Mouse (Mus musculus) olfactory bulb, adult 2 months (tissue): Measurements from ENCODE around the gene 1190002N15Rik. TPM values are rescaled to one million over a fixed set of nuclear protein-coding genes. Genes with fewer than 3 reads are reported as not detected.

Experiments used
- H3K27ac ChIP-seq: fragments of 200-500 bp; 2 replicates; pipeline ENCODE4 v1.5.1; 2012; ENCODE audit warnings: low read depth, low read length; ENCODE audit not compliant: insufficient read depth
- H3K4me1 ChIP-seq: fragments of 200-500 bp; 2 replicates; pipeline ENCODE4 v1.6.1; 2012; ENCODE audit warnings: low read length; ENCODE audit not compliant: control insufficient read depth, insufficient read depth
- H3K4me3 ChIP-seq: fragments of 200-500 bp; 2 replicates; pipeline ENCODE4 v1.5.1; 2012; ENCODE audit warnings: mild to moderate bottlenecking, low read depth, low read length, moderate library complexity; ENCODE audit not compliant: insufficient read depth
- CTCF ChIP-seq: fragments of 200-500 bp; IDR thresholded peaks from 2 replicates; pipeline ENCODE4 v1.5.1; 2012; ENCODE audit warnings: low read depth, mild to moderate bottlenecking, low read length, moderate library complexity; ENCODE audit not compliant: insufficient read depth
- POLR2A ChIP-seq: fragments of 200-500 bp; IDR thresholded peaks from 2 replicates; pipeline ENCODE4 v1.6.1; 2012; ENCODE audit warnings: mild to moderate bottlenecking, low read depth, low read length, moderate library complexity; ENCODE audit not compliant: insufficient read depth
- WGBS: fragments of 180-500 bp; shearing (Covaris S2); methylation state at CpG from one replicate; pipeline ENCODE4 v1.1.7; 2018; 5-methylcytosine and 5-hydroxymethylcytosine counted together
- polyA plus RNA-seq: library from polyadenylated mRNA; stranded (reverse); fragments of >200 nt; gene quantifications from 2 replicates; pipeline ENCODE4 v1.2.4, GENCODE M21; 2012; ENCODE audit warnings: low replicate concordance; ENCODE audit not compliant: missing spikeins, insufficient read depth, insufficient read length

The 1190002N15Rik gene
- not detected in 2 replicates for polyA plus RNA-seq

- no peak for TF ChIP-seq CTCF
- TF ChIP-seq POLR2A: peak; percentile 78
- Histone ChIP-seq H3K4me3 (peak within 1 kb of the TSS; percentile 64), H3K4me1 (0 out of 2 replicates have a peak, but pooled peaks cover 2% of the 10 kb centered on the region), H3K27ac (peak within 1 kb of the TSS; percentile 95)
- WGBS: under 1% methylated on average over 102 of the region's 104 CpGs
Observed at GRCm38 (mm10) chr9:94537970-94538822, at the start of gene 1190002N15Rik. Gene 1190002N15Rik (minus strand): TSS chr9:94538081.

GRCm38 (mm10) chr9:94582309-94582708, 44.4 kb upstream of the 1190002N15Rik start:
- Histone ChIP-seq H3K4me1 (peaks cover 2% of the 10 kb centered on the region; the same call in 1 of the 2 replicates), H3K4me3 (no peak overlapping the region), H3K27ac (peak overlapping the region; percentile 57; the same call in 1 of the 2 replicates)
- WGBS: 15% methylated on average over 8 of the region's 8 CpGs
- TF ChIP-seq POLR2A (no peak), CTCF (no peak)

GRCm38 (mm10) chr9:94581661-94582060, 43.8 kb upstream of the 1190002N15Rik start:
- H3K4me1 ChIP-seq: peaks cover 2% of the 10 kb centered on the region; the same call in 1 of the 2 replicates
- H3K27ac ChIP-seq: no peak overlapping the region
- TF ChIP-seq POLR2A (no peak), CTCF (no peak)
- H3K4me3 ChIP-seq: no peak overlapping the region
- WGBS: 77% methylated on average over 4 of the region's 4 CpGs

- TF ChIP-seq POLR2A (no peak), CTCF (no peak)
- 0 out of 2 replicates have a peak overlapping the region, but pooled peaks have one; percentile 8 for H3K27ac ChIP-seq
- no peak overlapping the region for H3K4me3 ChIP-seq
- peaks cover 2% of the 10 kb centered on the region; the same call in 1 of the 2 replicates for H3K4me1 ChIP-seq
- WGBS: 32% methylated on average over 3 of the region's 3 CpGs
Observed at GRCm38 (mm10) chr9:94580071-94580737, 42.3 kb upstream of the 1190002N15Rik start.

DNA sequence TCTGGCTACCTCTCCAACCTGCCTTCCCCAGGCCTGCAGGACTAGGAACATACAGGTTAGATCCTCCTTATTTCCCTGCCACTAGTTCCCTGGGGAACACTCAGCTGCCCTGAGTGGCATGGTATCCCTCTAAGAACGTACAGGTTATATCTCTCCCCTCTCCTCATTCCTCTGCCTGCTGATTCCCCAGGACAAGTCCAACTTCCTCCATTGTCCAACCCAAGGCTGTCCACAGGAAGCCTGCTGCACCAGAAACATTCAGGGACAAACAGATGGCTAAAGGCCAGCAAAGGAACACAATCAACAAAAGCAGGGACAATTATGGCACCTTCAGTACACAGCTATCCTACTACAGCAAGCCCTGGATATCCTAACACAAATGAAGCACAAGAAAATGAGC, 33.9 kb upstream of the 1190002N15Rik start:
- Histone ChIP-seq H3K4me3 (no peak overlapping the region), H3K4me1 (no peaks in the 10 kb centered on the region), H3K27ac (no peak overlapping the region)
- WGBS: 89% methylated on average over 1 of the region's 1 CpGs
- TF ChIP-seq CTCF (no peak), POLR2A (no peak)

DNA sequence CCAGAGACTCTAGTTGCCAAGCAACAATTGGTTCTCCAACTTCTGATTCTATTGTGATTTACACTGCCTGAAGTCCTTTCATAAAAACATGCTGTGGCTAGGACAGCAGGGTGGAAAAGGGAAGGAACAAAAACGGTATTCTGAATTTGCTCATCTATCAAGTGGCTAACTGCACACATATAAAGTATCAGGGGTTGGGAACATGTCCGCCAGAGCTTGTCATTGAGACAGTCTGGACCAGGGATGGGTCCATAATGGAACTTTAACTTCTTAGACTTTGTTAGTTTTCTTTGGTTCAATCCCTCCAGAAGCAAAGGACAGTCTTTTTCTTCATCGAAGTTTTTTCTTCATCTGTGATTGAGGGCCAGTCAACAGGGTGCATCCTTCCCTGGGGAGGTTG, 30.5 kb upstream of the 1190002N15Rik start:
- TF ChIP-seq CTCF (no peak), POLR2A (no peak)
- no peak overlapping the region for H3K4me3 ChIP-seq
- 78% methylated on average over 3 of the region's 3 CpGs for WGBS
- no peak overlapping the region for H3K27ac ChIP-seq
- H3K4me1 ChIP-seq: no peaks in the 10 kb centered on the region

DNA sequence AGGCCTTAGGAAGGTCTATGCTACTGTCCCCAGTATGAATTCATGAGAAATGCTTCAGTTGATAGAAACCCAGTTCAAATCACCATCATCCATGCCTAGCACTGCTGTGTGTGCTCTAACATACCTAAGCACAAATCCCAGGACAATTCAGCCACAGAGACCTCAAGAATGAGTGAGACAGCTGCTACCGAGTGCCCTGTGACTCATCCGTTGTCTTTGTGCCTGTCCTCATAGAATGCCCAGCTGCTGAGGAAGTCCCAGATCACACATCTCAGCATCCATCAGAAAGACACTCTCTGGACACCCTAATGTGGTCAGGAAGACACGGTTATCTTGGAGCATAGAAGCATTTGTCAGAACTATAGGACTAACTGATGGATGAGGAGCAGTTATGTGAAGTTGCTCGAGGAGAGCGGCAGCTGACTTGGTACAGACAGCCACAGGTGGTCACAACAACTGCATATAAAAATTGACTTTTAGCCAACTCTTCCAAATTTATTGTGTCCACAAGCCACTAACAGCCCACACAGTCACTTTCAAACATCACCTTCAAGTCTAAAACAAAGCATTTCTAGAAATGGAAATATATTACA, 29.9 kb upstream of the 1190002N15Rik start:
- H3K27ac ChIP-seq: no peak overlapping the region
- 83% methylated on average over 5 of the region's 5 CpGs for WGBS
- no peaks in the 10 kb centered on the region for H3K4me1 ChIP-seq
- no peak for TF ChIP-seq CTCF
- no peak for TF ChIP-seq POLR2A
- no peak overlapping the region for H3K4me3 ChIP-seq

GRCm38 (mm10) chr9:94556776-94557514, 19.1 kb upstream of the 1190002N15Rik start:
- TF ChIP-seq POLR2A (no peak), CTCF (no peak)
- 86% methylated on average over 6 of the region's 6 CpGs for WGBS
- H3K4me3 ChIP-seq: no peak overlapping the region
- H3K4me1 ChIP-seq: no peaks in the 10 kb centered on the region
- no peak overlapping the region for H3K27ac ChIP-seq

DNA sequence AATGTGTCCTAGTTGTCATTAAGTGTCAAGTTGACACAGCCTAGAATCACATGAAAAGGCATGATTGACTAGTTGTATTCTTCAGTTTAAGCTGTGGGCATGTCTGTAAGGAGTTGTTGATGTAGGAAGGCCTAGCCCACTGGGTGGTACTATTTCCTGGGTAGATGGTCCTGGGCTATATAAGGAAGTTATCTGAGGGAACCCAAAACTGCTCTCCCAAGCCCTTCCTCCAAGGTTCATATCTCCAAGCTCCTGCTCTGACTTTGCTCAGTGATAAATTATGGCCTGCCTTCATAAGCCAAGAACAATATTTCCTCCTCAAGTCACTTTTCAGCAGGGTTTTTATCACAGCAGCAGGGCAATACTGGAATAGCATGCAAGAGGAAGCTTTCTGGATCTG, 18.4 kb upstream of the 1190002N15Rik start:
- TF ChIP-seq CTCF (no peak), POLR2A (no peak)
- H3K4me1 ChIP-seq: no peaks in the 10 kb centered on the region

More for the DNA sequence above, 18.4 kb upstream of the 1190002N15Rik start:
- Histone ChIP-seq H3K4me3 (no peak overlapping the region), H3K27ac (no peak overlapping the region)
